Mouse (Mus musculus) cerebellum, adult 2 months (tissue): ENCODE measurements at regions not wholly inside any gene's neighbourhood (a gene's known extent, or its start where the extent isn't known, plus 50 kb on each side); places are given as distances from the start of the nearest gene placed in this dataset.

Experiments
- CTCF ChIP-seq: fragments of 200-500 bp; IDR thresholded peaks from 2 replicates; pipeline ENCODE4 v1.5.1; 2011; ENCODE audit warnings: low read depth, mild to moderate bottlenecking, control low read depth, low read length, moderate library complexity, borderline replicate concordance; ENCODE audit not compliant: insufficient read depth
- POLR2A ChIP-seq: fragments of 200-500 bp; IDR thresholded peaks from 2 replicates; pipeline ENCODE4 v1.6.1; 2011; ENCODE audit warnings: low read length, control low read depth, borderline replicate concordance; ENCODE audit not compliant: insufficient read depth

- TF ChIP-seq POLR2A (no peak), CTCF (no peak)
Observed at GRCm38 (mm10) chr13:90646356-90646755, 258.8 kb downstream of the Atp6ap1l start.
